Mouse (Mus musculus) cerebellum, postnatal 4 days (tissue): ENCODE results near the gene Mat2a.

ENCODE experiments used
- DNase-seq, 2 experiments: peaks; one replicate each; pipeline ENCODE4 v3.0.0; 2022; ENCODE audit warnings: low spot score in 2 of 2, mixed read lengths in 1 of 2

Gene Mat2a

GRCm38 (mm10) chr6:72383142-72383820 is 56.1 kb downstream of the Mat2a start:
- no peak for DNase-seq
